Mouse (Mus musculus) small intestine, adult 2 months (tissue): ENCODE measurements around the gene Drd1.

Experiments
- CTCF ChIP-seq: fragments of 200-500 bp; IDR thresholded peaks from 2 replicates; pipeline ENCODE4 v1.5.1; 2012; ENCODE audit warnings: low read depth, mild to moderate bottlenecking, control low read depth, inconsistent platforms, low read length, moderate library complexity, mixed read lengths; ENCODE audit not compliant: insufficient replicate concordance, insufficient read length; ENCODE audit errors: extremely low read depth
- POLR2A ChIP-seq: fragments of 200-500 bp; IDR thresholded peaks from 2 replicates; pipeline ENCODE4 v1.6.1; 2012; ENCODE audit warnings: low read depth, mild to moderate bottlenecking, control low read depth, inconsistent platforms, low read length, moderate library complexity

- TF ChIP-seq POLR2A = no peak
- TF ChIP-seq CTCF = no peak
Observed at GRCm38 (mm10) chr13:54040256-54040655, 15.2 kb downstream of the Drd1 start.
